Mouse (Mus musculus): Measurements from ENCODE around the gene Dnajb14.
"Not testable (repeated sequence)": the region's sequence is repeated elsewhere in the genome, so short reads cannot be mapped to it uniquely, and the experiment has no call there.

The Dnajb14 gene

DNA sequence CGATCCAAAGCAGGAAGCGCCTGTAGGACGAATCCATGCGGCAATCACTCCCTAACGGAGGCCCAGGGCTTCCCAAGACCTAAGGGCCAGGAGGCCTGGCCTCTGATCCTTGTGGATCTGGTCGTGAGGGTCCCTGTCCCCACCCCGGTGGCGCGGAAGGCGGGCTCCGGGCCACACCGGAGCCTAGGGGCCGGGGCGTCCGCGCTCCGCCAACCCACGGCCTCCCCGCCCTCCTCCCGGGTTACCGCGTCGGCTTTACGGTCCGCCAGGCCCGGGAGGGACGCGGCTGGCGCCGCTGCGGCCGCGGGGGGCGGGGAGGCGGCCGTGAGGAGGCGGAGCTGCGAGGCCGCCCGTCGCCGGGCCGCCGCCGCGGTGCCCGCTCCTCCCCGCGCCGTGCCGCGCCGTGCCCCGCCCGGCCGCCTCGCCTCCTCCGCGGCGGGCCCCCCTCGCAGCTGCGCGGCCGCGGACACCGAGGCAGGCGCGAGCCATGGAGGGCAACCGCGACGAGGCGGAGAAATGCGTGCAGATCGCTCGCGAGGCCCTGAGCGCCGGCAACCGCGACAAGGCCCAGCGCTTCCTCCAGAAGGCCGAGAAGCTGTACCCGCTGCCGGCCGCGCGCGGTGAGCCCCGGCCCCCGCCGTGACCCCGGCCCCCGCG is at the start of gene Dnajb14:
Gene Dnajb14, plus strand, starts transcription at position 239 of the 657 bp plus-strand sequence.
- DNase-seq = peak; percentile 62

DNA sequence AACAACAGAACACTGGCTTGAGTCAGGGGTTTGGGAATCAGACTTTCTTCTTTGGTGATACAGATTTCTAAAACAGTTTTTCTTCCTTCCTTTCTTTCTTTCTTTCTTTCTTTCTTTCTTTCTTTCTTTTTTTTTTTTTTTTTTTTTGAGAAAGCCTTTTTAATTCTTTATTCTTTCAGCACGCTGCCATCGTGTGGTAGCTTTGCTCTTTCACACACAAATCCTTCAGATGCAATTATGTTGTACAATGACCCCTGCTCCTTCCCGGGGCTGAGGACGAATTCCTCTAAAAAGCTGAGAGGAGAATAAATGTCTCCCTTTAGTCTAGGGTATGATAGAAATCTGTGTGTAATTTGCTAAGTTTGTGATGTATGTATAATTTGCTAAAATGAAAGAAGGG is 48.8 kb upstream of the Dnajb14 start:
- no peak for DNase-seq

DNA sequence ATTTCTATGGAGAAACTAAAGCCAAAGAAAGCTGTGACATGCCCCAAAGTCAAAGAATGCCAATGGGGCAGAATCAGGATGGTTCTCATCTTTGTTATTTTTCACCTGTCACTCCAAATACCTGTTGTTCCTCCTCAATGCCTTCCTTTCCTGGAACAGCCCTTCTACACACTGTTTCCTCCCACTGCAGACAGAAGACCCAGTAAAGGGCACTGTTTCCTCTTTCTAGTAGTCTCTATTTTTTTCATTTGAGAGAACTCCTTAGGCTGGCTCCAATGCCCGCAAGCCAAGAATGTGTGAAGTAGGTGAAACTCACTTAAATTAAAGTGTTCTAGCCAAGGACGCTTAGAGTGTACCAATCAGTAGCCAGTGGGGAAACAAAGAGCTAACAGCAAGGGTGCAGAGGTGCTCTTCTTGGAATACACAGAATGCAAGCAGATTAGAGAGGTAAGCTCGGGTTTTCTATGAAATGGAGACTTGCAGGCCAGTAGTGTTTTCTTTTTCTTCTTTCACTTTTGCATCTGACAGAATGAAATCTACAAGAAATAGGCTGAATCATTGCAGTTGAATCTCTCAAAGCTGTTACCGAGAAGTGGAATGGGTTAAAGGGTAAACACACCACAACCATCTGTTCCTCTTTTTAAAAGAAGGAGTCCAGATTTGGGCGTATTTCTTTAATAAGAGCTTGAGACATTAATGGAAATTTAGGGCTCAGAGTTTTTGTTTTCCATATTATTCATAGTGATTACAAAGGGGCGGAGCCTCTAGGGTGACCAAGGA is 46.6 kb upstream of the Dnajb14 start:
- no peak for DNase-seq

DNA sequence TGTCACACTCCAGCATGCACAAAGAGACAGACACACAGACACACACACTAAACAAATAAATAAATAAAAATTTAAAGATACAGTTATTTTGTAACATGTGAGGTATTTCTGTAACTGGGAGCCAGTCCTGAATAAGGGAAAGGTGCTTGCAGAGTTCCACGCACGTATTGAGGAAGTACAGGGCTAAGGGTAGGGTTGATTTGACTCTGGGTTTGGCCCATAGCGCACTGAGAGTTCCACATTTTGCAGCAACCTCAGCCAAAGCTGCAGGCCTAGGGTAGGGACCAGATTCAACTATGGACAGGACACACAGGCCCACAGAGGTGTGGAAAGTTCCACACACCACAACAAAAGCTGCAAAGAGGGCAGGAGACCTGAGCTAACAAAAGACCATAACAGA is 44.2 kb upstream of the Dnajb14 start:
- DNase-seq = no peak

DNA sequence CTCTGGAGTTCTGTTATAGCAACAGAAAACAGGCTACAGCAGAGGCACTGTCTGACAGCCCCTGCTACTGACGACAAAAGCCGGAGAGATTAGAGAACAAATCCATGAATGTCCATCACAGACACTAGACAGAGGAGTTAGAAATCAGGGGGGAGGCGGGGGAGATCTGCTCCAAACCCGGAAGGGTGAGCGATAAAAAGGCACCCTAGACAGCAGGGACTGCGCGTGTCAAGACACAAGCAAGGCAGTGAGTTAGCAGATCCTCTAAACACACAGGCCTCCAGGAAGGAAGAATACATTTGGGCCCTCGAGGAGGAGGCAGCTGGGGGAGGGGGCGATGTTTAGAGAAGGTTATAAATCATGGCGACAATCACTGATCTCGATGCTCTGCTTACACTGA is 39.8 kb upstream of the Dnajb14 start:
- DNase-seq = no peak

DNA sequence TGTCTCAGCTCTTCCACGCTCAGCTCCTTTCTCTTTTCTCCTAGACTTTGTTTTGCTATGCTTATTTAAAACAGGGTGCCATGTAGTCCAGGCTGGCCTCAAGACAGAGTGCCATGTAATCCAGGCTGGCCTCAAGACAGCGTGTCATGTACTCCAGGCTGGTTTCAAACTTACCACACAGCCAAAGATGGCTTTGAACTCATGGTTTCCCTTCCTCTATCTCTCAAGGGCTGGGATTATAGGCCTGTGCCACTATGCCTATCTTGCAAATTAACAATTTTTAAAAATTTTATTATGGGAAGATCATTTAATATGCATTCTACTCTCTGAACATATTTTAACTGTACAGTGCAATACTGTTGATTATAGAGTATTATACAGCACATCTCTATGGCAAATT is 36.3 kb upstream of the Dnajb14 start:
- DNase-seq = no peak

DNA sequence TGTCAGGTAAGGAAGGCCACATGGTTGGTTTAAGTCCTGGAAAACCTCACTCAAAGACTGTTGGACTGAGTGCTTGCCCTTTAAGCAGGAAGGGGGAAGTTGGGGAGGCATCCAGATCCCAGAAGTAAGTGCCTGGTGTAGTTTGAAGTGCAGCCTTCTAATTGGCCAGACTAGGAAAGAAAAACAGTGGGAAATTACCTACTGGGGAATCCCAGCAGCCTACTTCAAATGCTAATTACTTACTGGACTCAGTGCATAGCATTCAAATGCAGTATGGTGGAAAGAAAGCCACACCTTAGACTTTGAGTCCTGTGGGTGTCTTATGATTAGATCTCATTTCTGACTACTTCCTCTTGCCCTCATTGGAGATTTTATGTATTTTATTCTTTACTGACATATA is 34.3 kb upstream of the Dnajb14 start:
- DNase-seq = no peak

DNA sequence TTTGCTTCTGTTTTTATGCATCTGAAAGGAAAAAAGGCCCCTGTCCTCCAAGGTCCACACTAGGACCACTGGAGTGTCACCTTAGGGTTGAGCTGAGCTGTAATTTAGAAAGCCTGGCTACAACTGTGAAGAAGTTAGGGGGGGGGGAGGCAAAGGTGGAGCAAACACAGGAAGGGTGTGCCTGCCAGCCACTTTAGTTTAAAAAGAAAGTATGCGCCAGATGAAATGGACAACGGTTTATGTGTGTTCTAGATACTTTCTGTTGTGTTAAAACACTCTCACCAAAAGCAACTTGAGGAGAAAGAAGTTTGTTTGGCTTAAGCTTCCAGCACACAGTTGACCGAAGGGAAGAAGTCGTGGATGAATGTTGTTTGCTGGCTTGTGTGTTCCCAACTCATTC is 33.8 kb upstream of the Dnajb14 start:
- no peak for DNase-seq

DNA sequence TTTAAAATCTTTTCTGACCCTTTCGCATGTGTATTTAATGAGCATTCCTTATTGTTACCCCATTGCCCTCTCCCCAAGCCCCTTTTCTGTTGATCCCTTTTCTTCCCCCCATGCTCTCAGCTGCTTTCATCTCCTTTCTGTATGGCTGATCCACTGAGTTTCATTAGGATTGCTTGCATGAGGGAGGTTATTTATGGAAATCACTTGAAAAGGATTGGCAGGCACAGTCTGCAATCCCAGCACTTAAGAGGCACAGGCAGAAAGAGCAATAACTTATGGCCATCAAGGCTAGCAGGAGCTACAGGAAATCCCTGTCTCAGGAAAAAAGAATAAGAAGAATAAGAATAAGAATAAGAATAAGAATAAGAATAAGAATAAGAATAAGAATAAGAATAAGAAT is 30.9 kb upstream of the Dnajb14 start:
- no peak for DNase-seq

DNA sequence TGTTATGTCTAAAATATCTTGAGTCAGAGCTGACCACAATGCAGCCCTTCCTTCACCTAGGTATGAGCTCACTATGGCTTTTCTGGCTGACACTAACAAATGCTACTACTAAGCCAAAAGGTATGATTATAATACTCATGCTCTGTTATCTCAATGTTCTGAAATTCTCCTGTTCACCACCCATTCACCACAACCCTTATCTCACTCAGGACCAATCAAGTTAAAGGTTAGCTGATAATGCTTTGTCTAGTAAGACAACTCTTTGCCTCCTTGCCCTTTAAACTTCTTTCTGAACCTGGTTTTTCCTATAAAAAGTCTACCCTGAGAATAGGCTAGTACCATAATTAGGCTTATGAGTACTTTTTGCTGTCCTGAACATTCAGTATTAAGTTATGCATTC is 29.3 kb upstream of the Dnajb14 start:
- no peak for DNase-seq

DNA sequence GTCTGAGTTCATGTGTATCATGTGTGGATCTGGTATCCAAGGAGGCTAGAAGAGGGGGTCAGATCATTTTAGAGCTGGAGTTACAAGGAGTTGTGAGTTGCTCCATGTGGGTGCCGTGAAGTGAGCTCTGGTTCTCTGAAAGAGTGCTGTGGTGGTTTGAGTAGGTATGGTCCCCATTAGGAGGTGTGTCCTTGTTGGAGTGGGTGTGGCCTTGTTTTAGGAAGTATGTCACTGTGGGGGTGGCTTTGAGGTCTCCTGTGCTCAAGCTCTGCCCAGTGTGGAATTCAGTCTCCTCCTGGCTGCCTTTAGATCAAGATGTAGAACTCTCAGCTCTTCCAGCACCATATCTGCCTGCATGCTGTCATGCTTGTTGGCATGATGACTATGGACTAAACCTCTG is 24.5 kb upstream of the Dnajb14 start:
- DNase-seq = no peak

DNA sequence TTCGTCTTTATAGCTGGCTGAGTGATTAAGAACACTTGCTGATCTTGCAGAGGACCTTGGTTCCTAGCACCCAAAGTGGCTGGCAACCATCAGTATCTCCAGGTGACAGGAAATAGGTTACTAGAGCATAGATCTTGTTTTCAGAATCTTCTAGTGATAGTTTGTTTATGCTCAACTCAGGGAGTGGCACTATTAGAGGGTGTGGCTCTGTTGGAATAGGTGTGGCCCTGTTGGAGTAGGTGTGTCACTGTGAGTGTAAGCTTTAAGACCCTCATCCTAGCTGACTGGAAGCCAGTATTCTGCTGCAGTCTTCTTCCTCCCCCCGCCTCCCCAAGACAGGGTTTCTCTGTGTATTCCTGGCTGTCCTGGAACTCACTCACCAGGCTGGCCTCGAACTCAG is 23.2 kb upstream of the Dnajb14 start:
- DNase-seq = no peak

DNA sequence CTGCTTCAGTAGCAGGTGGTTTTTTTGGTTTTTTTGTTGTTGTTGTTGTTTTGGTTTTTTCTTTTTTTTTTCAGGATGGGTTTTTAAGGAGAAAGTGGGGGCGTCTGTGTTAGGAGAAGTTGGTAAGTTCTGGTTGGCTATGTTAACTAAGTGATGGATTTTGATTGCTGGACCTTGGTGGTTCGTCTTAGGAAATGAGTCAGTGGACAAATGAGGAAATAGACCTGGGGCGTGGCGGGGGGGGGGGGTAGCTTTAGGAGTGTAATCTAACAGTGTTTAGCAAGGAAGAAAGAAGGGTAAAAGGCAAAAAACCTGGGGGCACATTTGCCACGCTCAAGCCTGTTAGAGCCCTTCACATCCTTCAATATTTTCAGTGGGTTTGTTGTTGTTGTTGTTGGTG is 20.9 kb upstream of the Dnajb14 start:
- no peak for DNase-seq

DNA sequence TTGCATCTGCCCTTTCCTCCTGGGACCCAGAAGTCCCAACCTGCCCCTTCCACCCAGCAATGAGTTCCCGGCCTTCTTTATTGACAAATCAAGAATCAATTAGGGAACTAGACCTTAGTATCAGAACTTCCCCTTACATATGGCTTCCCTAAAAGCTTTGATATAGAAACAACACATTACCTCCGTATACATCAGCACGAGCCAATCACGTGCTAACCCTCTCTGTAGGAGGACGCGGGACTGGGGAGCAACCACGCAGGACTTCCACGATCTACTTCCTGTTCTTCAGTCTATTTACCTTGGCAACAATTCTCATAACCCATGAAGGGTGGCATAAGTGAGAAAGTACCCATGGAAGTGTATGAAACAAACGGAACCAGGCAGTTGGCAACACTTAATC is 19.1 kb upstream of the Dnajb14 start:
- DNase-seq = no peak

DNA sequence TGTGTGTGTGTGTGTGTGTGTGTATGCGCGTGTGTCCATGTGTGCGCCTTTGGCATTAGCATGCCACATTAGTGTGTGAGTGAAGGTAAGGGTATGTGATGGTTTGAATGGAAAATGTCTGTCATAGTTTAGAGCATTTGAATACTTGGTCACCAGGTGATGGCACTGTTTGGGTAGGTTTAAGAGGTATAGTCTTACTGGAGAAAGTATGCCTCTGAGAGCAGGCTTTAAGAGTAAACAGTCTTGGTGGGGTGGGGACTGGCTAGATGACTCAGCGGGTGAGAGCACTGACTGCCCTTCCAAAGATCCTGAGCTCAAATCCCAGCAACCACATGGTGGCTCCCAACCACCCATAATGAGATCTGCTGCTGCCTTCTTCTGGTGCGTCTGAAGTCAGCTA is 17.8 kb upstream of the Dnajb14 start:
- DNase-seq = no peak

DNA sequence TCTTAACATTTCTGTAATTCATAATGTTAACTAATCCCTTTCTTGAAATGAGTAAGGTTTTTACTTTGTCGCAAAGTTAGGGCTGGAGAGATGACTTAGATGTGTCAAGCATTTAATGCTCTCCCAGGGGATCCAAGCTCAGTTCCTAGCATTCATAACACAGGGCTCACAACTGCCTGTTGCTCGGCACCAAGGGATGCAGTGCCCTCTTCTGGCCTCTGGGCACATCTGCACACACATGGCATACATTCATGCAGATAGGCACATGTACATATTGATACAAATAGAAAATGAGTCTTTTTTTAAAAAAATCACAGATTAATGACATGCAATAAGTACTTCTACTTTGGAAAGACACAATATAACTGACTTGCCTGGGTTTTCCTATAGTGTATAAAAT is 16.3 kb upstream of the Dnajb14 start:
- no peak for DNase-seq

DNA sequence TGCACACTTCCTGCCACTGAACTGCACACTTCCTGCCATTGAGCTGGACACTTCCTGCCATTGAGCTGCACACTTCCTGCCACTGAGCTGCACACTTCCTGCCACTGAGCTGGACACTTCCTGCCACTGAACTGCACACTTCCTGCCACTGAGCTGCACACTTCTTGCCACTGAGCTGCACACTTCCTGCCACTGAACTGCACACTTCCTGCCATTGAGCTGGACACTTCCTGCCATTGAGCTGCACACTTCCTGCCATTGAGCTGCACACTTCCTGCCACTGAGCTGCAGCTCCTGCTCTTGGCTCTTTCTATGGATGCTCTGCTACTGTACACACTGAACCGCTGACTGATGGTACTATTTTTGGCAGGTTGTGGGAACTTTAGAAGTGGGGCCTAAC is 14.5 kb upstream of the Dnajb14 start:
- DNase-seq = not testable (repeated sequence)

DNA sequence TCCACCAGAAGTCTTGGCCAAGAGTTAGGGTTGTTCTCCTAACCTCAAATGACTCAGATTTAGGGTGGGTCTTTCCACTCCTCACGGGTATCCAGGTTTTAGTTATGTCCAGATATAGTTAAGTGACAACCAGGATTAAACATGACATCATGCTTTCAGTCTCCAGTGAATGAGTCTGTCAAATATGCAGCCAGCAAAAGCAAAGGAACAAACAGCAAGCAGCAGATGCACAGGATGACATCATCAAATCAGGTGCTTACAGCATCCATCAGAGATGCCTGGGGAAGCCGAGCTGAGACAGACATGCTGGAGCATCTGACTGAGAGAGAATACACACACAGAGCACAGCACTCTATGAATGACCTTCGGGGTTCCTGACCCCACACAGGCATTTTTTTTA is 12.1 kb upstream of the Dnajb14 start:
- no peak for DNase-seq

DNA sequence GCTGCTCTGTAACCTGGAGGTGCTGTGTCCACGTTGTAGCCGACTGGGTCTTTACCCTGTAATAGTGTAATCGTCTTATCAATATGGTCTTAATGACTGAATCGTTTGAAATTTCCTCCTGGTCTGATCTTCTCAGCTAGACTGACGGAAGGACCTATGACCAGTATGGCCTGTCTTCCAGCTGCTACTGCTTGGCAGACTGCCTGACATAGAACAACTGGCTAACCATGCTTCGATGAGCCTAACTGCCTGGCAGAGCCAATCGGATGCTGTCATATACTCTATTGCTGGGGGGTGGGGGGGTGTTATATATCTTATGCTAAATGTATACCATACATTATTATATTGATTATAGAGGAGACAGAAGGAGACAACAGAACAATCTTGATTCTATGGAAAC is 11.4 kb upstream of the Dnajb14 start:
- no peak for DNase-seq

DNA sequence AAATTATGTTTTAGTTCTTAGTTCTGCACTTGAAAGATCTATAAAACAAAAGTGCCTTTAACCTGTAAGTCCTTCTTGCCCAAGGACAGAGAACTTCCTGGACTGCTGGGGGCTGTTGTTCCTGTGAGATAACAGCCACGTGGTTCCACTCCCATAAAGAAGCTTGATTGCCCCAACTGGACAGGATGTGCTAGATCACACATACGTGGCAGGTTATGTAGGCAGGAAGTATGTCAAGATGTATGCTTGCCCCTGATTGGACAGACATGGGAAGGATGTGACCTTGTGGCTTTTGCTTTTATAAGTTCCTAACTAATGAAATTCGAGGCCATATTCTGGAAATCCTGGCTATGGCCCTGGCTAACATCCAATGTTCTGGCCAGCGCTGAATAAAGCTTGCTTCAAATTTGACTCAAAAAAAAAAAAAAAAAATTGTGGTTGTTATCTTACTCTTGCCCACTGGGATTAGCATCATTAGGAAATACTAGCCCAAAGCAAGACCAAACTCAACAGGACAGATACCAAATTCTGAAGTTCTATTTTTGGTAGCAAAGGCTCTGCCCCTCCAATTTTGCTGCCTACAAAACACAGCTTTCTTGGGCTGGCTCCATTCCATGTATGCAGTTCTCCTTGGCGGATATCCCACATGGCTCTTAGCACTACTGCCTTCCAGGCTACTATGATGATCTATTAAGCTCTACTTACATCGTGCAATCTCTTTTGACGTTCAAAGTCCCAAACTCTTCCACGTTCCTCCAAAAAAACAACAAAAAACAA is 6.9 kb upstream of the Dnajb14 start:
- DNase-seq = no peak

DNA sequence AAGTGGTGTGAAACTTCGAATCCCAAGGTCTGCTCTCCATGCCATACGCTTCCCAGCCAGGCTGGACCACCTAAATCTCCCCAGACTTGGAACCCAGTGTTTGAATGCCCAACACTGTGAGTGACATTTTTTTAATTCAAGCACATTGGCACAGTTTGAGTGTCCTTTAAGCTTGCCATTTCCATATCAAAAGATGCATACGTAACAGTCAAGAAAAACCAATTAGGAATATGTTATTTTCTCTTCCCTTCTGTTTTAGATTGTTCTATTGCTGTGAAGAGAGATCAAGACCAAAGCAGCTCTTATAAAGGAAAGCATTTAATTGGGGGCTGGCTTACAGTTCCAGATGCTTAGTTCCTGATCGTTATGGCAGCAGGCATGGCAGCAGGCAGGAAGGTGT is 6.0 kb upstream of the Dnajb14 start:
- no peak for DNase-seq

DNA sequence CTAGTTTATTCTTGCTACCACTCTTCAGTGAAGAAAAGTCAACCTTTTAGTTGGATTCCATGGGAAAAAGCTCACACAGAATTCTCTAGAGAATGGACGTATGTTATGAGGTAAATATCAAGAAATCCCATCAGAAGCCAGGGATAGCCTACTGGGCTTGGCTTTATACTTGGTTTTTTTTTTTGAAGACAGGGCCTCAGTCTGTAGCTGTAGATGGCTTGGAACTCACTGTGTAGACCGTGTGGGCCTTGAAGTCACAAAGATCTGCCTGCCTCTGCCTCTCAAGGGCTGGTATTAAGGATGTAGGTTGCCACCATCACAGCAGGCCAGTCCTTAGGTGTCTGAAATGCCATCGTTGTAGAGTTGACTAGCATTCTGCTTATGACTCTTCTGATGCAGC is 4.9 kb upstream of the Dnajb14 start:
- DNase-seq = no peak

DNA sequence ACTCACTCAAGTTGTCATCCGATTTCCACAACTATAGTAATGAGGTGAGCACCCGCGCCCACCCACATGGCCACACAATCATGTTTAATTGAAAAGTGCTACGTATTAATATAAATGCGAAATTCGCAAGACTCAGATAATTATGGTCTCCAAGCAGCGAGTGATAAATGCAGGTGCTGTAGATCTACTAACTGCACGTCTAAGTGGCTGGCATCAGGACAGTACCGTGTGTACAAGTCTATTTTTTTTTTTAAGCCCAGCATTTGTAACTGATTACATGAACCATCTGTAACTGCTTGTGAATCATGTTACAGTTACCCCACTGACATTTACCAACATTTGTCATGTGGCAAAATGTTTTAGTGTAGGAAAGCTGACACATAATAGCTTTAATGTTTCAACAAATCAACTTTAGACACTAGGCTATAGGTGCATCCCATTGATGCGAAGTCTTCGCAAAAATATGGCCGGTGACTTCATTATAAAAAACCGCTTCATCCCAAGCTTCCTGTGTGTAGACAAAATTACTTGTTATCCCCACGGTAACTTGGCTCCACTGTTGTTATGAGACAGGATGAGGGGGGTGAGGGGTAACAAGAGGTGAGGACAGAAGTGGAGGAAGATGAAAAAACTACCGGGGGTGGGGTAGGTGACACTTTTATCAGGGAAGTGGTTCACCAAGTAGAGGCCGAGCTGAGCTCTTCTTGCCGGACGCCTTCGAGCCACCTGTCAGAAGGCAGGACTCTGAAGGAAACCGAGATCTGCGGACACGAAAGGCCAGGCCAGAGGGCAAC is 3.9 kb upstream of the Dnajb14 start:
- DNase-seq = no peak
